Mouse (Mus musculus) embryonic facial prominence, embryonic 15.5 days (tissue): ENCODE measurements around the gene Neil3. TPM values are rescaled to one million over a fixed set of nuclear protein-coding genes. Genes with fewer than 3 reads are reported as not detected.
"Not testable (repeated sequence)": the region's sequence is repeated elsewhere in the genome, so short reads cannot be mapped to it uniquely, and the experiment has no call there.

Source experiments
- ATAC-seq: fragments of 200-750 bp; cut with Nextera tagmentation; 2 replicates; pipeline ENCODE4 v1.8.0; 2017; ENCODE audit warnings: low read depth, moderate TSS enrichment; ENCODE audit not compliant: insufficient number of reproducible peaks, low FRiP score, low TSS enrichment
- H3K27ac ChIP-seq: fragments of 300-500 bp; sonication (generic); replicated peaks from 2 replicates; pipeline ENCODE4 v1.5.1; 2015; ENCODE audit warnings: mild to moderate bottlenecking, inconsistent platforms
- H3K27me3 ChIP-seq: fragments of 300-500 bp; sonication (generic); 2 replicates; pipeline ENCODE4 v1.6.1; 2015; ENCODE audit warnings: inconsistent platforms
- H3K36me3 ChIP-seq: fragments of 300-500 bp; sonication (generic); 2 replicates; pipeline ENCODE4 v1.6.1; 2015; ENCODE audit warnings: mild to moderate bottlenecking, inconsistent platforms
- H3K4me1 ChIP-seq: fragments of 300-500 bp; sonication (generic); 2 replicates; pipeline ENCODE4 v1.6.1; 2015; ENCODE audit warnings: inconsistent platforms
- H3K4me2 ChIP-seq: fragments of 300-500 bp; sonication (generic); replicated peaks from 2 replicates; pipeline ENCODE4 v1.6.1; 2015; ENCODE audit warnings: mild to moderate bottlenecking, inconsistent platforms
- H3K4me3 ChIP-seq: fragments of 300-500 bp; sonication (generic); replicated peaks from 2 replicates; pipeline ENCODE4 v1.5.1; 2015; ENCODE audit warnings: mild to moderate bottlenecking, inconsistent platforms
- H3K9ac ChIP-seq: fragments of 300-500 bp; sonication (generic); 2 replicates; pipeline ENCODE4 v1.6.1; 2015; ENCODE audit warnings: inconsistent platforms
- H3K9me3 ChIP-seq: fragments of 300-500 bp; sonication (generic); replicated peaks from 2 replicates; pipeline ENCODE4 v1.6.1; 2016; ENCODE audit warnings: inconsistent platforms
- WGBS: fragments of 180-500 bp; shearing (Covaris S2); methylation state at CpG from one replicate; pipeline ENCODE4 v1.1.7; 2015; 5-methylcytosine and 5-hydroxymethylcytosine counted together
- polyA plus RNA-seq: library from polyadenylated mRNA; unstranded; fragments of >200 nt; fragmentation: Nextera tagmentation; extraction: Ambion mirVana; gene quantifications from 2 replicates; pipeline ENCODE4 v1.2.1, GENCODE M21; 2015

The Neil3 gene
- polyA plus RNA-seq, 1 experiment from 2014 or later: 21.8 TPM

- no peaks in the 10 kb centered on the region for H3K36me3 ChIP-seq
- no peak for ATAC-seq
- no peaks in the 10 kb centered on the region for H3K27me3 ChIP-seq
- no peak overlapping the region for H3K4me3 ChIP-seq
- H3K27ac ChIP-seq: no peak overlapping the region
- H3K4me1 ChIP-seq: no peaks in the 10 kb centered on the region
- H3K9me3 ChIP-seq: no peaks in the 10 kb centered on the region
- H3K4me2 ChIP-seq: no peak overlapping the region
- no peak overlapping the region for H3K9ac ChIP-seq
- WGBS: 46% methylated on average over 3 of the region's 3 CpGs
Observed at GRCm38 (mm10) chr8:53607040-53607439, 31.8 kb downstream of the Neil3 start.

GRCm38 (mm10) chr8:53604906-53605305, 34.0 kb downstream of the Neil3 start:
- Histone ChIP-seq H3K4me3 (no peak overlapping the region), H3K27me3 (no peaks in the 10 kb centered on the region), H3K36me3 (no peaks in the 10 kb centered on the region), H3K4me1 (no peaks in the 10 kb centered on the region), H3K27ac (no peak overlapping the region), H3K4me2 (no peak overlapping the region), H3K9ac (no peak overlapping the region), H3K9me3 (no peaks in the 10 kb centered on the region)
- ATAC-seq: no peak
- 86% methylated on average over 5 of the region's 5 CpGs for WGBS

GRCm38 (mm10) chr8:53603672-53604071, 35.2 kb downstream of the Neil3 start:
- no peaks in the 10 kb centered on the region for H3K9me3 ChIP-seq
- H3K4me1 ChIP-seq: no peaks in the 10 kb centered on the region
- H3K4me3 ChIP-seq: no peak overlapping the region
- no peaks in the 10 kb centered on the region for H3K27me3 ChIP-seq
- 86% methylated on average over 4 of the region's 4 CpGs for WGBS
- no peaks in the 10 kb centered on the region for H3K36me3 ChIP-seq
- H3K27ac ChIP-seq: no peak overlapping the region
- no peak for ATAC-seq
- H3K9ac ChIP-seq: no peak overlapping the region
- H3K4me2 ChIP-seq: no peak overlapping the region

GRCm38 (mm10) chr8:53600826-53601225, 38.0 kb downstream of the Neil3 start:
- H3K27me3 ChIP-seq: no peaks in the 10 kb centered on the region
- H3K27ac ChIP-seq: no peak overlapping the region
- no peak for ATAC-seq
- H3K4me3 ChIP-seq: no peak overlapping the region
- no peaks in the 10 kb centered on the region for H3K36me3 ChIP-seq
- H3K9ac ChIP-seq: no peak overlapping the region
- WGBS: 79% methylated on average over 3 of the region's 3 CpGs
- no peak overlapping the region for H3K4me2 ChIP-seq
- no peaks in the 10 kb centered on the region for H3K4me1 ChIP-seq
- no peaks in the 10 kb centered on the region for H3K9me3 ChIP-seq

GRCm38 (mm10) chr8:53600025-53600811, 38.6 kb downstream of the Neil3 start:
- Histone ChIP-seq H3K9ac (no peak overlapping the region), H3K36me3 (no peaks in the 10 kb centered on the region), H3K4me1 (no peaks in the 10 kb centered on the region), H3K4me2 (no peak overlapping the region), H3K27ac (no peak overlapping the region), H3K27me3 (no peaks in the 10 kb centered on the region), H3K9me3 (no peaks in the 10 kb centered on the region), H3K4me3 (no peak overlapping the region)
- ATAC-seq: no peak
- WGBS: 82% methylated on average over 11 of the region's 11 CpGs

GRCm38 (mm10) chr8:53598101-53598500, 40.8 kb downstream of the Neil3 start:
- H3K9ac ChIP-seq: no peak overlapping the region
- no peak overlapping the region for H3K4me3 ChIP-seq
- no peaks in the 10 kb centered on the region for H3K36me3 ChIP-seq
- H3K27ac ChIP-seq: no peak overlapping the region
- no peak overlapping the region for H3K4me2 ChIP-seq
- H3K27me3 ChIP-seq: no peaks in the 10 kb centered on the region
- no peak for ATAC-seq
- H3K9me3 ChIP-seq: no peaks in the 10 kb centered on the region
- H3K4me1 ChIP-seq: no peaks in the 10 kb centered on the region
- 88% methylated on average over 1 of the region's 1 CpGs for WGBS

GRCm38 (mm10) chr8:53591777-53592176, 47.1 kb downstream of the Neil3 start:
- no peaks in the 10 kb centered on the region for H3K36me3 ChIP-seq
- no peak overlapping the region for H3K4me3 ChIP-seq
- no peak for ATAC-seq
- no peaks in the 10 kb centered on the region for H3K4me1 ChIP-seq
- no peak overlapping the region for H3K4me2 ChIP-seq
- no peaks in the 10 kb centered on the region for H3K9me3 ChIP-seq
- 83% methylated on average over 2 of the region's 2 CpGs for WGBS
- H3K27ac ChIP-seq: no peak overlapping the region
- H3K27me3 ChIP-seq: no peaks in the 10 kb centered on the region
- no peak overlapping the region for H3K9ac ChIP-seq

GRCm38 (mm10) chr8:53573600-53573999, 65.3 kb downstream of the Neil3 start:
- ATAC-seq: no peak
- Histone ChIP-seq H3K4me2 (no peak overlapping the region), H3K9me3 (no peaks in the 10 kb centered on the region), H3K27ac (no peak overlapping the region), H3K4me1 (no peaks in the 10 kb centered on the region), H3K36me3 (no peaks in the 10 kb centered on the region), H3K27me3 (no peaks in the 10 kb centered on the region), H3K9ac (no peak overlapping the region), H3K4me3 (no peak overlapping the region)
- WGBS: 77% methylated on average over 2 of the region's 2 CpGs

- WGBS: 57% methylated on average over 6 of the region's 6 CpGs
Observed at GRCm38 (mm10) chr8:53566223-53566622, 72.6 kb downstream of the Neil3 start.

GRCm38 (mm10) chr8:53562441-53563040, 76.3 kb downstream of the Neil3 start:
- H3K4me2 ChIP-seq: no peak overlapping the region
- H3K9ac ChIP-seq: no peak overlapping the region
- no peaks in the 10 kb centered on the region for H3K9me3 ChIP-seq
- H3K4me3 ChIP-seq: no peak overlapping the region
- no peaks in the 10 kb centered on the region for H3K4me1 ChIP-seq
- H3K27me3 ChIP-seq: no peaks in the 10 kb centered on the region
- no peaks in the 10 kb centered on the region for H3K36me3 ChIP-seq
- 66% methylated on average over 10 of the region's 10 CpGs for WGBS
- ATAC-seq: no peak
- no peak overlapping the region for H3K27ac ChIP-seq

More at GRCm38 (mm10) chr8:53566223-53566622, 72.6 kb downstream of the Neil3 start:
- no peak for ATAC-seq
- H3K36me3 ChIP-seq: no peaks in the 10 kb centered on the region
- no peaks in the 10 kb centered on the region for H3K9me3 ChIP-seq
- no peak overlapping the region for H3K4me2 ChIP-seq
- H3K9ac ChIP-seq: no peak overlapping the region
- no peak overlapping the region for H3K27ac ChIP-seq
- H3K4me1 ChIP-seq: no peaks in the 10 kb centered on the region
- H3K27me3 ChIP-seq: no peaks in the 10 kb centered on the region
- no peak overlapping the region for H3K4me3 ChIP-seq

- Histone ChIP-seq H3K36me3 (no peaks in the 10 kb centered on the region), H3K9me3 (no peaks in the 10 kb centered on the region), H3K4me2 (no peak overlapping the region), H3K4me1 (no peaks in the 10 kb centered on the region), H3K4me3 (no peak overlapping the region), H3K27me3 (no peaks in the 10 kb centered on the region), H3K9ac (no peak overlapping the region), H3K27ac (no peak overlapping the region)
- WGBS: 85% methylated on average over 2 of the region's 2 CpGs
- no peak for ATAC-seq
Observed at GRCm38 (mm10) chr8:53539585-53539984, 99.3 kb downstream of the Neil3 start.

GRCm38 (mm10) chr8:53538049-53538448, 100.8 kb downstream of the Neil3 start:
- H3K4me1 ChIP-seq, H3K9ac ChIP-seq, H3K9me3 ChIP-seq, H3K4me2 ChIP-seq, H3K27ac ChIP-seq, ATAC-seq, H3K4me3 ChIP-seq, H3K36me3 ChIP-seq, H3K27me3 ChIP-seq: not testable (repeated sequence)
- 64% methylated on average over 3 of the region's 3 CpGs for WGBS
